Mouse (Mus musculus) forebrain, embryonic 14.5 days (tissue): ENCODE results near the gene Krt25. TPM values are rescaled to one million over a fixed set of nuclear protein-coding genes. Genes with fewer than 3 reads are reported as not detected.

Source experiments
- ATAC-seq: fragments of 200-750 bp; cut with Nextera tagmentation; 2 replicates; pipeline ENCODE4 v1.8.0; 2017; ENCODE audit warnings: mild to moderate bottlenecking, moderate library complexity
- DNase-seq: peaks from one replicate; pipeline ENCODE4 v3.0.0-alpha.2; 2015; ENCODE audit warnings: low spot score
- H3K27ac ChIP-seq: fragments of 300-500 bp; sonication (generic); 2 replicates; pipeline ENCODE4 v1.5.1; 2014; ENCODE audit warnings: low read depth, mild to moderate bottlenecking, control low read depth, low read length, moderate library complexity
- H3K27me3 ChIP-seq: fragments of 300-500 bp; sonication (generic); replicated peaks from 2 replicates; pipeline ENCODE4 v1.6.1; 2014; ENCODE audit warnings: low read length, control low read depth, mixed read lengths; ENCODE audit not compliant: control insufficient read depth, insufficient read depth
- H3K36me3 ChIP-seq: fragments of 300-500 bp; sonication (generic); 2 replicates; pipeline ENCODE4 v1.6.1; 2014; ENCODE audit warnings: low read length, control low read depth; ENCODE audit not compliant: control insufficient read depth, insufficient read depth
- H3K4me1 ChIP-seq: fragments of 300-500 bp; sonication (generic); 2 replicates; pipeline ENCODE4 v1.6.1; 2014; ENCODE audit warnings: antibody characterized with exemption, low read length, control low read depth; ENCODE audit not compliant: control insufficient read depth, insufficient read depth
- H3K4me2 ChIP-seq: fragments of 300-500 bp; sonication (generic); 2 replicates; pipeline ENCODE4 v1.6.1; 2014; ENCODE audit warnings: mild to moderate bottlenecking, control low read depth, low read length
- H3K4me3 ChIP-seq: fragments of 300-500 bp; sonication (generic); 2 replicates; pipeline ENCODE4 v1.5.1; 2014; ENCODE audit warnings: low read depth, low read length, control low read depth
- H3K9ac ChIP-seq: fragments of 300-500 bp; sonication (generic); 2 replicates; pipeline ENCODE4 v1.6.1; 2014; ENCODE audit warnings: mild to moderate bottlenecking, low read length, control low read depth, moderate library complexity
- H3K9me3 ChIP-seq: fragments of 300-500 bp; sonication (generic); replicated peaks from 2 replicates; pipeline ENCODE4 v1.6.1; 2016; ENCODE audit warnings: low read length, control low read depth, mixed read lengths; ENCODE audit not compliant: control insufficient read depth
- WGBS: fragments of 180-500 bp; shearing (Covaris S2); extraction: QIAGEN DNeasy Blood & Tissue Kit; methylation state at CpG from one replicate; pipeline ENCODE4 v1.1.7; 2014; 5-methylcytosine and 5-hydroxymethylcytosine counted together
- polyA plus RNA-seq: library from polyadenylated mRNA; unstranded; fragments of >200 nt; fragmentation: Nextera tagmentation; extraction: Ambion mirVana; gene quantifications from 2 replicates; pipeline ENCODE4 v1.2.1, GENCODE M21; 2014

Gene Krt25
- polyA plus RNA-seq: 0.14 TPM in 1 of 2 replicates, not detected in the other

DNA sequence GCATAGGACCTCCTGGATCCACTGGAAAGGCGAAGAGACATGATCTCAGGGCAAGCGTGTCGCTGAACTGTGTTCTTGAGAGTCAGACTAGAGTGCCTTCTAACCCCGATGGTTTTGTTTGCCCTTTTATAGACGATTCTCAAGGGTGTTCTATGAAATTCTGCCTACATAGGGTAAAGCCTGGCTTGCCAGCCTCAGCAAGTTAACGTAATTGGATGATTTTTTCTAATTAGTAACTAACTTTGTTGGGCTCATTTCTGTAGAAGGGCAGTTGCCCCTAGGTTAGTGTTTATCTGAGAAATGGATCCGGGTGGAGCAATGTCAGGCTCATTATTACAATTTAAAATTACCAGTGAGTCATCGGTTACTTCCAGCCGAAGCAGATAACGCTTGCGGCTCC, at the start of gene Krt25:
TSS of gene Krt25 (minus strand) at position 101 of the 400 bp plus-strand sequence.
- 92% methylated on average over 11 of the region's 11 CpGs for WGBS
- Histone ChIP-seq H3K4me3 (no peak within 1 kb of the TSS), H3K9ac (no peak within 1 kb of the TSS)

DNA sequence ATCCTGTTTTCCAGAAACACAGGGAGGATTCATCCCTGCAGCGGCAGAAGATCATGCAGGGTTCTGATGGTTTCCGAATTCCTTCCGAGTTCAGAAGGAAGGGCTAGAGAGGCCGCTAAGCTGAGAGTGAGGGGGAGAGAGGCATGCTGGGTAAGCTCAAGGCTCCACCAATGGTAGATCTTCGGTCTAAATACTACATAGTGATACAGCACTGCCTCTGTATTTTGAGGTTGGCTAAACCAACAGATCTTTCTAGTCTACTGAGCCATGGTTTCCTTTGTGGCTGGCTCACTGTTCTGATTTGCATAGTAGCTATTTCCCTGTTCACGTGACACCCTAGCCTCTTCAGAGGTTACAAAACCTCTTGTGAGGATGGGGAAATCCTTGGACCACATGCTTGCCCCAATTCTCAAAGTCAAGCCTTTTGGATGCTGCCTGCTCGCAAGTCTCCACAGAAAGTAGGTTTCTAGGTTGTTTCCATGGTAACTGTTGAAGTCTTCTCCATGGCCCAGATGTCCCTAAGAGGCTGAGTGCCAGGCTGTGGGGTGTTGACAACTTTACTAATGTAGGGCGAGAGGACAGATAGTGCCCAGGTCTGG, 47.2 kb upstream of the Krt25 start:
- ATAC-seq (no peak), DNase-seq (no peak)
- Histone ChIP-seq H3K4me3 (no peak overlapping the region), H3K27ac (no peak overlapping the region), H3K9ac (no peak overlapping the region), H3K4me2 (no peak overlapping the region), H3K36me3 (no peaks in the 10 kb centered on the region), H3K9me3 (no peaks in the 10 kb centered on the region), H3K27me3 (no peaks in the 10 kb centered on the region), H3K4me1 (no peaks in the 10 kb centered on the region)
- WGBS: 82% methylated on average over 8 of the region's 8 CpGs

More for the DNA sequence above, at the start of gene Krt25:
- no peak for DNase-seq
- ATAC-seq: no peak
- Histone ChIP-seq H3K4me1 (no peaks in the 10 kb centered on the region), H3K36me3 (no peaks in the 10 kb centered on the region), H3K27ac (no peak within 1 kb of the TSS), H3K4me2 (no peak within 1 kb of the TSS), H3K9me3 (no peaks in the 10 kb centered on the region), H3K27me3 (no peaks in the 10 kb centered on the region)

DNA sequence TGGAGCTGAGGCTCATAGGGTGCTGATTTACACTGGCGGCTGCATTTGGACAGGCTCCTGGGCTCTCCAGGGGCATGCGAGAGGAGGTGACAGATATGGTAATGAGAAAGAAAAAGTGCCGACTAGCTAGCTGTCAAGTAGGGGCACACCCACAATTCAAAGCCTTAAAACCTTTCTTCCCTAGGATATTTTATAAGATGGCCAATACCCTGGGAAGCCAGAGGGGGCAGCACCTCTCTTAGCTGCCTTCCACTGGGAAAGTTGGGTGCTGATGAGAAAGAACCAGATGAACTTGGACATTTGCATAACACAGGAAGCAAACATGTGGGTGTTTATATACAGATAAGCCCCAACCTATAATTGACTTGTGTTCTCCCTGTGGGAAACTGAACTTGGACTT, 46.5 kb upstream of the Krt25 start:
- no peak overlapping the region for H3K4me2 ChIP-seq
- no peaks in the 10 kb centered on the region for H3K4me1 ChIP-seq
- ATAC-seq (no peak), DNase-seq (peak; percentile 29)
- H3K36me3 ChIP-seq: no peaks in the 10 kb centered on the region
- H3K9ac ChIP-seq: no peak overlapping the region
- no peaks in the 10 kb centered on the region for H3K9me3 ChIP-seq
- no peak overlapping the region for H3K27ac ChIP-seq
- no peaks in the 10 kb centered on the region for H3K27me3 ChIP-seq
- H3K4me3 ChIP-seq: no peak overlapping the region
- WGBS: 17% methylated on average over 3 of the region's 3 CpGs

DNA sequence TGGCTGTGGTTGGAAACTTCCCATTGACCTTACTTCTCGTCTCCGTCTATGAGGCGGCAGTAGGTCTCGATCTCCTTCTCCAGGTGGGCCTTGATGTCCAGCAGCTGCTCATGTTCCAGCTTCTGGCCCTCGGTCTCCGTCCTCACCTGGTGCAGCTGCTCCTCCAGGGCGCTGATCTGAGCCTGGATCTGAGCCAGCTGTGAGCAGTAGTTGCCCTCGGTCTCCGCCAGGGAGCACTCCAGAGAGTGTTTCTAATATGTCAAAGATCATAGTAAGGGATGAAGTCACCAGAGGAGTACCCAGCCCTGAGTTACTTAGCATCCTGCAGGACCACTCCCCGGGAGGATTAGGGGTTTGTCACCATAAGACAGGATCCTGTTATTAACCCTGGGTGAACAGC, 44.0 kb upstream of the Krt25 start:
- no peak overlapping the region for H3K9ac ChIP-seq
- H3K4me3 ChIP-seq: no peak overlapping the region
- no peaks in the 10 kb centered on the region for H3K9me3 ChIP-seq
- 39% methylated on average over 10 of the region's 10 CpGs for WGBS
- DNase-seq (no peak), ATAC-seq (no peak)
- no peaks in the 10 kb centered on the region for H3K27me3 ChIP-seq
- no peak overlapping the region for H3K27ac ChIP-seq
- H3K4me2 ChIP-seq: no peak overlapping the region
- H3K36me3 ChIP-seq: no peaks in the 10 kb centered on the region
- no peaks in the 10 kb centered on the region for H3K4me1 ChIP-seq

DNA sequence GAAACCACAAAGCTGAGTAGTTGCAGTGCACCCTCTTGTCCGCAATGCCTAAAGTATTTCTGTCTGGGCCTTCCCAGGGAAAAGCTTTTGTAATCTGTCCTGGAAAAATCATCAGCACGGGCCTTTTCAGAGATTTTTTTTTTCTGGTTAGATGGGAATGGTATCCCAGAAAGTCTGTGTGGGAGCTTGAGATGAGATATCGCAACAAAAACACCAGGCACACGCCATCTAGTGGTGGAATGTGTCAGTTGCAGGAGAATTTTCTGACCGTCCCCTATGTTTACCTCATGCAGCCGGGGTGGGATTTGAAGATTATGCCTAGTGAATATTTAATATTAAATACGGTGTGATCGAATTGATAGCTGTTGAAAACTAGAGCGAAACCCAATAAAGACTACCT, 41.7 kb upstream of the Krt25 start:
- no peak overlapping the region for H3K27ac ChIP-seq
- DNase-seq: peak; percentile 69
- WGBS: 24% methylated on average over 9 of the region's 9 CpGs

DNA sequence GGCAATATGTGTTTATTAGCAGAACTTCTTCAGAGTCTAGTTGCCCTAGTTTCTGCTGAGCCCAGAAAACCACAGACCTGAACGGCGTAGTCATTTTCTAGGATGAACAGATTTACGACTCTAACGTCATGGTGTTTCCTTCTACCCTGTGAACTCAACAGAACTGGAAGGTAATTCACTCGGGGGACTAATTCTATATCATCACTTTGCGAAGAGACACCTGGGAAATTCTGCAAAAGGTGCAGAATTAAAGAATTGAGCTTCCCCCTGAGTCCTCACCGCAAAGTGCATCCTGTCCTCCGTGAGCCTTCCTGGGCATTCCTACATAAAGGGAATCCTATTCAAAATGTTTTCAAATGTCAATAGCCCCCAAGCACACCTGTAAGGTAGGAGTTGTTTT, 38.7 kb upstream of the Krt25 start:
- Histone ChIP-seq H3K9ac (no peak overlapping the region), H3K4me3 (no peak overlapping the region), H3K27me3 (no peaks in the 10 kb centered on the region), H3K4me2 (no peak overlapping the region), H3K9me3 (no peaks in the 10 kb centered on the region), H3K36me3 (no peaks in the 10 kb centered on the region), H3K27ac (no peak overlapping the region), H3K4me1 (no peaks in the 10 kb centered on the region)
- 92% methylated on average over 8 of the region's 8 CpGs for WGBS
- ATAC-seq: no peak
- DNase-seq: no peak

More for the DNA sequence above, 41.7 kb upstream of the Krt25 start:
- H3K9ac ChIP-seq: no peak overlapping the region
- no peaks in the 10 kb centered on the region for H3K4me1 ChIP-seq
- no peak for ATAC-seq
- H3K9me3 ChIP-seq: no peaks in the 10 kb centered on the region
- no peaks in the 10 kb centered on the region for H3K27me3 ChIP-seq
- no peak overlapping the region for H3K4me2 ChIP-seq
- H3K36me3 ChIP-seq: no peaks in the 10 kb centered on the region
- H3K4me3 ChIP-seq: no peak overlapping the region

DNA sequence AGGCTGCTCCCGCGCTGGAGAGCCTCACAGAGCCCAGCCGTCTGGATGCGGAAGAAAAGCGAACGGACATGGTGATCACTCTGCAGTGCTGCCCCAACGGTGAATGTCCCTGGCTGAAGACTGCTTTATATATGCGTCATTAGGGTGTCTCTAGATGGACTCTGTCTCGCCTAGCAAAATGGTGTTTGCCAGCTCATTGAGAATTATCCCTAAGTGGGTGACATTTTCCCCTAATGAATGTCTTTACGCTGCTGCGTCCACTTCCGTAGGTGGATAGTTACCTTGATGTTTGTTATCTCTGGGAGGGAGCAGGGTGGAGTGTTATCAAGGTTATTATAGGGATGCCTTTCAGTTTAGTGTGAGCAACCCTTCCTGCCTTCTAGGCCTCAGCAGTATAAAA, 28.3 kb upstream of the Krt25 start, which contains the start of gene Krt27:
TSS of gene Krt27 (minus strand) at position 101 of the 400 bp plus-strand sequence.
- Histone ChIP-seq H3K4me3 (no peak within 1 kb of the TSS), H3K9ac (no peak within 1 kb of the TSS), H3K4me2 (no peak within 1 kb of the TSS), H3K9me3 (no peaks in the 10 kb centered on the region), H3K4me1 (no peaks in the 10 kb centered on the region), H3K36me3 (no peaks in the 10 kb centered on the region), H3K27ac (no peak within 1 kb of the TSS), H3K27me3 (no peaks in the 10 kb centered on the region)
- 82% methylated on average over 12 of the region's 12 CpGs for WGBS
- ATAC-seq: no peak
- DNase-seq: no peak

DNA sequence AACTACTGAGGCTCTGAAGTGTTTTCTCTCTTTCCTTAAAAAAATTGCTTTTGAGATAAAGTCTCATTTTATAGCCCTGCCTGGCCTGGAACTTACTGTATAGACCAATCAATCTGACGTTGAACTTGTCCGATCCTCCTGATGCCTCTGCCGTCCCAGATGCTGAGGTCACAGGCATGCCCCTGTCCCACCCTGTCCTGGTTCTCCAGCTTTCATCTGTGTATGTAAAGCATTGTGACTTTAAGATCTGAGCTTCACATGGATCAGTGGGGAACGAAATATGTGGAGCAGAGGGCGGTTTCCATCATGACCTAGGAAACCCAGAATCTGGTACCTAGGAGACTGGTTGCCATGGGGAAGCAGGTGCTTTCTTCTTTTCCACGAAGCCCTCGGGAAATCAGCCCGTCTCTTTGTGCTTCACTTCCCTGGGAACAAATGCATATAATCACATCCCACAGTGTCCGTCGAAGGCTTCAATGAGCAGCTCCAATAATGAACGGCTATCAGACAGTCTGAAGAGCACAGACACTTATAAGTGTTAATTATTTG, 16.6 kb upstream of the Krt25 start:
- Histone ChIP-seq H3K9ac (no peak overlapping the region), H3K36me3 (no peaks in the 10 kb centered on the region), H3K4me3 (no peak overlapping the region), H3K27ac (no peak overlapping the region), H3K27me3 (no peaks in the 10 kb centered on the region), H3K4me2 (no peak overlapping the region), H3K4me1 (no peaks in the 10 kb centered on the region), H3K9me3 (no peaks in the 10 kb centered on the region)
- no peak for ATAC-seq
- 44% methylated on average over 11 of the region's 11 CpGs for WGBS
- peak; percentile 47 for DNase-seq

DNA sequence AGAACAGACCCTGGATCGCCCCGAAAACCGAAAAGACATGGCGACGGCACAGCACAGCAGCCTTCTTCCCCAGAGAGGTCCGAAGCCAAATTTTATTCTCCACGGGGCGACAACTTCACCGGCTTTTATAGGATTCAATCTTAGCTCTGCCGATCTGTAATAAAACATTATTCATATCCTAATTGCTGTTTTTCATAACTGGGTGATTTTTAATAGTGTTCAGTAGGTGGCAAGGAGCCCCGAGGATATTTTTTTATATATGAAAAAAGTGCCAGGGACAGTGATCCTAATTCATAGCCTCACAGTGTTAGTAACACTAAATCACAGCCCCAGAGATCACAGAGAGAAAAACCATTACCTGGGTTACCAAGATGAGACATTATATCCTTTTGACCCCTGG, 15.1 kb upstream of the Krt25 start, which contains the start of gene Krt26:
TSS of gene Krt26 (minus strand) at position 101 of the 400 bp plus-strand sequence.
- no peaks in the 10 kb centered on the region for H3K27me3 ChIP-seq
- WGBS: 93% methylated on average over 11 of the region's 11 CpGs
- ATAC-seq (no peak), DNase-seq (no peak)
- no peaks in the 10 kb centered on the region for H3K4me1 ChIP-seq
- no peak within 1 kb of the TSS for H3K4me2 ChIP-seq
- H3K36me3 ChIP-seq: no peaks in the 10 kb centered on the region
- no peak within 1 kb of the TSS for H3K27ac ChIP-seq
- no peak within 1 kb of the TSS for H3K4me3 ChIP-seq
- H3K9ac ChIP-seq: no peak within 1 kb of the TSS
- H3K9me3 ChIP-seq: no peaks in the 10 kb centered on the region
